Mouse (Mus musculus) hindbrain, embryonic 11.5 days (tissue): ENCODE results near the gene Dph2. TPM values are rescaled to one million over a fixed set of nuclear protein-coding genes. Genes with fewer than 3 reads are reported as not detected.

ENCODE experiments used
- ATAC-seq: fragments of 200-750 bp; cut with Nextera tagmentation; 2 replicates; pipeline ENCODE4 v1.8.0; 2017; ENCODE audit warnings: mild to moderate bottlenecking, moderate TSS enrichment, moderate library complexity; ENCODE audit not compliant: low FRiP score
- DNase-seq: peaks from one replicate; pipeline ENCODE4 v3.0.0-alpha.2; 2015; ENCODE audit warnings: low spot score
- H3K27ac ChIP-seq: fragments of 300-500 bp; sonication (generic); 2 replicates; pipeline ENCODE4 v1.5.1; 2014; ENCODE audit warnings: mild to moderate bottlenecking, low read depth, low read length
- H3K27me3 ChIP-seq: fragments of 300-500 bp; sonication (generic); 2 replicates; pipeline ENCODE4 v1.6.1; 2014; ENCODE audit warnings: mild to moderate bottlenecking, low read length, moderate library complexity, mixed read lengths; ENCODE audit not compliant: control insufficient read depth, insufficient read depth
- H3K36me3 ChIP-seq: fragments of 300-500 bp; sonication (generic); 2 replicates; pipeline ENCODE4 v1.6.1; 2014; ENCODE audit warnings: mild to moderate bottlenecking, low read length, moderate library complexity, mixed read lengths; ENCODE audit not compliant: control insufficient read depth, insufficient read depth
- H3K4me1 ChIP-seq: fragments of 300-500 bp; sonication (generic); replicated peaks from 2 replicates; pipeline ENCODE4 v1.6.1; 2014; ENCODE audit warnings: low read length, mixed read lengths; ENCODE audit not compliant: control insufficient read depth, insufficient read depth
- H3K4me2 ChIP-seq: fragments of 300-500 bp; sonication (generic); replicated peaks from 2 replicates; pipeline ENCODE4 v1.6.1; 2014; ENCODE audit warnings: mild to moderate bottlenecking, low read depth, low read length
- H3K4me3 ChIP-seq: fragments of 300-500 bp; sonication (generic); 2 replicates; pipeline ENCODE4 v1.5.1; 2014; ENCODE audit warnings: low read depth, low read length
- H3K9ac ChIP-seq: fragments of 300-500 bp; sonication (generic); 2 replicates; pipeline ENCODE4 v1.6.1; 2014; ENCODE audit warnings: low read depth, low read length
- H3K9me3 ChIP-seq: fragments of 300-500 bp; sonication (generic); 2 replicates; pipeline ENCODE4 v1.6.1; 2016; ENCODE audit warnings: low read length; ENCODE audit not compliant: control insufficient read depth
- WGBS: fragments of 180-500 bp; shearing (Covaris S2); extraction: QIAGEN DNeasy Blood & Tissue Kit; methylation state at CpG from one replicate; pipeline ENCODE4 v1.1.7; 2014; 5-methylcytosine and 5-hydroxymethylcytosine counted together
- polyA plus RNA-seq: library from polyadenylated mRNA; unstranded; fragments of >200 nt; fragmentation: Nextera tagmentation; extraction: Ambion mirVana; gene quantifications from 2 replicates; pipeline ENCODE4 v1.2.1, GENCODE M21; 2014

Dph2 gene
- polyA plus RNA-seq, 1 experiment from 2014 or later, result 21.0 TPM

- H3K4me1 ChIP-seq, result no peaks in the 10 kb centered on the region
- H3K4me2 ChIP-seq, result no peak overlapping the region
- no peak overlapping the region for H3K9ac ChIP-seq
- H3K27ac ChIP-seq, result no peak overlapping the region
- H3K27me3 ChIP-seq, result no peaks in the 10 kb centered on the region; the same call in 1 of the 2 replicates
- 38% methylated on average over 4 of the region's 4 CpGs for WGBS
- ATAC-seq, result peak; percentile 51; the same call in 1 of the 2 replicates
- no peaks in the 10 kb centered on the region for H3K36me3 ChIP-seq
- no peak overlapping the region for H3K4me3 ChIP-seq
- H3K9me3 ChIP-seq, result no peaks in the 10 kb centered on the region
- no peak for DNase-seq
Observed at GRCm38 (mm10) chr4:117862823-117863222, 29.0 kb downstream of the Dph2 start.

GRCm38 (mm10) chr4:117860570-117860969 is 31.3 kb downstream of the Dph2 start:
- Histone ChIP-seq H3K27ac (no peak overlapping the region), H3K4me1 (no peaks in the 10 kb centered on the region), H3K9me3 (no peaks in the 10 kb centered on the region), H3K9ac (no peak overlapping the region), H3K27me3 (no peaks in the 10 kb centered on the region; the same call in 1 of the 2 replicates), H3K36me3 (no peaks in the 10 kb centered on the region), H3K4me3 (no peak overlapping the region), H3K4me2 (no peak overlapping the region)
- DNase-seq, result no peak
- WGBS, result 90% methylated on average over 9 of the region's 9 CpGs
- ATAC-seq, result no peak

- Histone ChIP-seq H3K9ac (no peak overlapping the region), H3K4me2 (no peak overlapping the region), H3K4me1 (no peaks in the 10 kb centered on the region), H3K27ac (no peak overlapping the region), H3K4me3 (no peak overlapping the region), H3K27me3 (no peaks in the 10 kb centered on the region), H3K36me3 (no peaks in the 10 kb centered on the region), H3K9me3 (no peaks in the 10 kb centered on the region)
- 60% methylated on average over 3 of the region's 3 CpGs for WGBS
- 0 out of 2 replicates have a peak, but pooled peaks have one; percentile 28 for ATAC-seq
- DNase-seq, result peak; percentile 46
Observed at GRCm38 (mm10) chr4:117858794-117859193, 33.0 kb downstream of the Dph2 start.

- no peak overlapping the region for H3K4me2 ChIP-seq
- H3K4me3 ChIP-seq, result no peak overlapping the region
- DNase-seq (no peak), ATAC-seq (no peak)
- no peak overlapping the region for H3K27ac ChIP-seq
- WGBS, result 75% methylated on average over 9 of the region's 9 CpGs
- H3K9ac ChIP-seq, result no peak overlapping the region
- 0 out of 2 replicates have a peak, but pooled peaks cover under 1% of the 10 kb centered on the region for H3K4me1 ChIP-seq
- no peaks in the 10 kb centered on the region for H3K27me3 ChIP-seq
- no peaks in the 10 kb centered on the region for H3K9me3 ChIP-seq
- H3K36me3 ChIP-seq, result no peaks in the 10 kb centered on the region
Observed at GRCm38 (mm10) chr4:117855146-117855545, 36.7 kb downstream of the Dph2 start.

DNA sequence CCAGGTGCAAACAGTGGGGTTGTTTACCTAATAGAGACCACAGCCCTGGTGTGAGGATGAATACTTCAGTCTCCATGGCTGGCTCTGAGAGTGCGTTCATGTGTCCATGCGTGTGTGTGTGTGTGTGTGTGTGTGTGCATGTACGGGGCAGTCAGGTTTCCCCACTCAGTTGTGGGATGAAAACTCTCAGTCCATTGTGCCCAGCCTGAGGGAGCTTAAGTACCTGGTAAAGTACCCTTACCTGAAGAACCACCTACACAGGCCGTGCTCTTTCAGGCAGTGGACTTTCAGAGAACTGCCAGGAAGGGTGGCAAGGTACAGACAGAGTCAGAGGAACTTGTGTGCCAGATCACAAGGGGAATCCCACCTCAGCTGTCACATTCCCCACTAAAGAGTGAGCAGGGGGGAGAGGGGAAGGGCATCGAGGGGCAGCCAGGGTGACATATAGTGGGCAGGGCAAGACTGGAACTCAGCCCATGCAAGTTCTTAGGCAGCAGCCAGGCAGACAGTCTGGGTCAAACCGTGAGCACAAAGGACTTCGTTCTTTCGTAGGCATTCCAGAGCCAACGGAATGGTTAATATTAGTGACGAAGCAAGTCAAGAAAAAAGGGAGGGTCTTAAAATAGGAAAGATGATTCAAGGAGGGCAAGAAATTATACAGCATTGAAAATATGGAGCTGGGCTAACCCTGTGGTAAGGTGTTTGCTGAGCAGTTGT is 39.5 kb downstream of the Dph2 start:
- ATAC-seq (no peak), DNase-seq (no peak)
- Histone ChIP-seq H3K9ac (no peak overlapping the region), H3K27me3 (no peaks in the 10 kb centered on the region), H3K9me3 (no peaks in the 10 kb centered on the region), H3K4me1 (peaks cover 10% of the 10 kb centered on the region), H3K4me3 (no peak overlapping the region), H3K4me2 (no peak overlapping the region), H3K36me3 (no peaks in the 10 kb centered on the region), H3K27ac (no peak overlapping the region)
- 84% methylated on average over 10 of the region's 10 CpGs for WGBS

DNA sequence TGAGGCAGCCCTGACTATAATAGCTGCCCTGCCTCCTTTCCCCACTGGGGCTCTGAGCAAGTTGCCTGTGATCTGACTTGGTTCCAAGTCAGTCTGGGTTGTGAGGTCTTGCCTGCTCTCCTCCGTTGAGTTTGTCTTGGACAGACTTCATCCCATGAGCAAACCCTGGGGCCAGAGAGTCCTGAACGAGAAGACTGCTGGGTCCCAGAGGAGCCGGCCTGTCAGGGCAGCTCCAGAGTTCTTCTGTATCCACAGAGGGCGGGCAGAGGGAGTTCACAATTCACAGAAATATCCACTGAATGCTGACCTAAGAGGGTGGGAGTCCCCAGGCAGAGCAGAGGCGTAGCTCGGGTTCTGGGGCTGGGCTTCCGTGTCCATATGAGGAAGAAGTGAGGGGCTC is 41.0 kb downstream of the Dph2 start:
- H3K4me1 ChIP-seq, result peaks cover 10% of the 10 kb centered on the region
- 83% methylated on average over 7 of the region's 7 CpGs for WGBS
- no peaks in the 10 kb centered on the region for H3K27me3 ChIP-seq
- H3K4me2 ChIP-seq, result no peak overlapping the region
- H3K27ac ChIP-seq, result no peak overlapping the region
- ATAC-seq (no peak), DNase-seq (no peak)
- H3K9me3 ChIP-seq, result no peaks in the 10 kb centered on the region
- H3K36me3 ChIP-seq, result no peaks in the 10 kb centered on the region
- no peak overlapping the region for H3K9ac ChIP-seq
- H3K4me3 ChIP-seq, result no peak overlapping the region

GRCm38 (mm10) chr4:117850176-117850575 is 41.7 kb downstream of the Dph2 start:
- H3K9ac ChIP-seq, result no peak overlapping the region
- H3K4me2 ChIP-seq, result no peak overlapping the region
- H3K4me3 ChIP-seq, result no peak overlapping the region
- H3K36me3 ChIP-seq, result no peaks in the 10 kb centered on the region
- WGBS, result 85% methylated on average over 7 of the region's 7 CpGs
- H3K4me1 ChIP-seq, result peaks cover 10% of the 10 kb centered on the region
- H3K27me3 ChIP-seq, result no peaks in the 10 kb centered on the region
- no peak overlapping the region for H3K27ac ChIP-seq
- ATAC-seq, result no peak
- no peak for DNase-seq
- no peaks in the 10 kb centered on the region for H3K9me3 ChIP-seq

- H3K27me3 ChIP-seq, result no peaks in the 10 kb centered on the region
- ATAC-seq (peak; percentile 39; the same call in 1 of the 2 replicates), DNase-seq (no peak)
- no peak overlapping the region for H3K27ac ChIP-seq
- H3K36me3 ChIP-seq, result no peaks in the 10 kb centered on the region
- peak overlapping the region; percentile 17; the same call in 1 of the 2 replicates for H3K4me2 ChIP-seq
- H3K9me3 ChIP-seq, result no peaks in the 10 kb centered on the region
- 35% methylated on average over 5 of the region's 5 CpGs for WGBS
- H3K9ac ChIP-seq, result 0 out of 2 replicates have a peak overlapping the region, but pooled peaks have one; percentile 19
- H3K4me1 ChIP-seq, result peaks cover 10% of the 10 kb centered on the region
- no peak overlapping the region for H3K4me3 ChIP-seq
Observed at GRCm38 (mm10) chr4:117849506-117849905, 42.3 kb downstream of the Dph2 start.

GRCm38 (mm10) chr4:117849063-117849462 is 42.8 kb downstream of the Dph2 start:
- Histone ChIP-seq H3K4me3 (no peak overlapping the region), H3K27me3 (no peaks in the 10 kb centered on the region), H3K36me3 (no peaks in the 10 kb centered on the region), H3K9me3 (no peaks in the 10 kb centered on the region), H3K4me2 (peak overlapping the region; percentile 17; the same call in 1 of the 2 replicates), H3K9ac (no peak overlapping the region), H3K27ac (no peak overlapping the region), H3K4me1 (peaks cover 10% of the 10 kb centered on the region)
- DNase-seq (no peak), ATAC-seq (no peak)
- 59% methylated on average over 17 of the region's 17 CpGs for WGBS
